Mouse (Mus musculus) MEL (cell line): Measurements from ENCODE around the gene Snx29. TPM values are rescaled to one million over a fixed set of nuclear protein-coding genes. Genes with fewer than 3 reads are reported as not detected.
A peak's percentile ranks its signal among the peaks of the same experiment; 100 is the strongest.

Experiments
- DNase-seq: peaks from one replicate; pipeline ENCODE4 v3.0.0; 2011; ENCODE audit warnings: low read depth, low spot score
- H3K27ac ChIP-seq: 2 replicates; pipeline ENCODE4 v1.5.1; 2012; ENCODE audit warnings: low read depth, mild to moderate bottlenecking, control low read depth, low read length, moderate library complexity; ENCODE audit not compliant: control insufficient read depth
- H3K27me3 ChIP-seq, 2 experiments: fragments of 150-350 bp in 1 of 2; sonication (generic) in 1 of 2; 2 replicates each; pipeline ENCODE4 v1.6.1; 2012; ENCODE audit warnings: low read length in 2 of 2, mild to moderate bottlenecking in 2 of 2, improper control_type of control experiment in 1 of 2, moderate library complexity in 1 of 2; ENCODE audit not compliant: insufficient read depth in 2 of 2, control insufficient read depth in 1 of 2
- H3K36me3 ChIP-seq, 2 experiments: 2 replicates each; pipeline ENCODE4 v1.6.1; 2012 to 2014; ENCODE audit warnings: low read length in 2 of 2, improper control_type of control experiment in 1 of 2, inconsistent platforms in 1 of 2, mild to moderate bottlenecking in 1 of 2; ENCODE audit not compliant: insufficient read depth in 2 of 2, control insufficient read depth in 1 of 2
- H3K4me1 ChIP-seq, 2 experiments: fragments of 150-350 bp in 1 of 2; sonication (generic) in 1 of 2; 2 replicates each; pipeline ENCODE4 v1.6.1; 2012; ENCODE audit warnings: low read length in 2 of 2, improper control_type of control experiment in 1 of 2, mild to moderate bottlenecking in 1 of 2; ENCODE audit not compliant: insufficient read depth in 2 of 2, control insufficient read depth in 1 of 2
- H3K4me3 ChIP-seq, 2 experiments: fragments of 150-350 bp in 1 of 2; sonication (generic) in 1 of 2; 2 replicates each; pipeline ENCODE4 v1.5.1; 2012; ENCODE audit warnings: low read depth in 2 of 2, low read length in 2 of 2, mild to moderate bottlenecking in 2 of 2, moderate library complexity in 2 of 2, control low read depth in 1 of 2, improper control_type of control experiment in 1 of 2; ENCODE audit not compliant: control insufficient read depth in 1 of 2, insufficient read depth in 1 of 2
- H3K79me2 ChIP-seq: 2 replicates; pipeline ENCODE4 v1.6.1; 2012; ENCODE audit warnings: mild to moderate bottlenecking, low read length, moderate library complexity; ENCODE audit not compliant: control insufficient read depth, poor library complexity, insufficient read depth
- H3K9ac ChIP-seq: 2 replicates; pipeline ENCODE4 v1.6.1; 2012; ENCODE audit warnings: low read depth, mild to moderate bottlenecking, control low read depth, low read length, moderate library complexity; ENCODE audit not compliant: control insufficient read depth, poor library complexity, severe bottlenecking
- H3K9me3 ChIP-seq: fragments of 150-350 bp; sonication (generic); replicated peaks from 2 replicates; pipeline ENCODE4 v1.6.1; 2012; ENCODE audit warnings: mild to moderate bottlenecking, low read length, improper control_type of control experiment, moderate library complexity; ENCODE audit not compliant: insufficient read depth
- BHLHE40 ChIP-seq: IDR thresholded peaks from 2 replicates; pipeline ENCODE4 v1.6.1; 2012; ENCODE audit warnings: low read depth, mild to moderate bottlenecking, inconsistent platforms, low read length, improper control_type of control experiment, borderline replicate concordance
- CHD1 ChIP-seq: IDR thresholded peaks from 2 replicates; pipeline ENCODE4 v1.6.1; 2012; ENCODE audit warnings: low read depth, mild to moderate bottlenecking, inconsistent platforms, low read length, improper control_type of control experiment
- CHD2 ChIP-seq: IDR thresholded peaks from 2 replicates; pipeline ENCODE4 v1.6.1; 2011; ENCODE audit warnings: low read length, improper control_type of control experiment
- E2F4 ChIP-seq: IDR thresholded peaks from 2 replicates; pipeline ENCODE4 v1.6.1; 2011; ENCODE audit warnings: low read depth, low read length, improper control_type of control experiment, borderline replicate concordance
- ELF1 ChIP-seq: IDR thresholded peaks from 2 replicates; pipeline ENCODE4 v1.6.1; 2014; ENCODE audit warnings: low read depth, mild to moderate bottlenecking, inconsistent platforms, low read length, improper control_type of control experiment, moderate library complexity
- EP300 ChIP-seq, 2 experiments: IDR thresholded peaks; 2 replicates each; pipeline ENCODE4 v1.6.1; 2011; ENCODE audit warnings: improper control_type of control experiment in 2 of 2, low read length in 2 of 2, low read depth in 1 of 2, mild to moderate bottlenecking in 1 of 2
- ETS1 ChIP-seq: IDR thresholded peaks from 2 replicates; pipeline ENCODE4 v1.6.1; 2012; ENCODE audit warnings: low read depth, mild to moderate bottlenecking, inconsistent platforms, low read length, improper control_type of control experiment, moderate library complexity
- GABPA ChIP-seq: IDR thresholded peaks from 2 replicates; pipeline ENCODE4 v1.6.1; 2012; ENCODE audit warnings: low read depth, mild to moderate bottlenecking, inconsistent platforms, low read length, improper control_type of control experiment, moderate library complexity
- GATA1 ChIP-seq: IDR thresholded peaks from 2 replicates; pipeline ENCODE4 v1.6.1; 2011; ENCODE audit warnings: low read depth, low read length, improper control_type of control experiment
- HCFC1 ChIP-seq: IDR thresholded peaks from 2 replicates; pipeline ENCODE4 v1.6.1; 2012; ENCODE audit warnings: low read depth, mild to moderate bottlenecking, inconsistent platforms, low read length, improper control_type of control experiment, moderate library complexity
- JUND ChIP-seq: IDR thresholded peaks from 2 replicates; pipeline ENCODE4 v1.6.1; 2011; ENCODE audit warnings: low read depth, mild to moderate bottlenecking, improper control_type of control experiment, low read length
- KAT2A ChIP-seq: conservative IDR thresholded peaks from 2 replicates; pipeline ENCODE4 v1.6.1; 2012; ENCODE audit warnings: low read depth, low read length, improper control_type of control experiment, inconsistent platforms
- MAX ChIP-seq: IDR thresholded peaks from 2 replicates; pipeline ENCODE4 v1.6.1; 2011; ENCODE audit warnings: low read length, improper control_type of control experiment
- MAZ ChIP-seq: IDR thresholded peaks from 2 replicates; pipeline ENCODE4 v1.6.1; 2012; ENCODE audit warnings: low read depth, mild to moderate bottlenecking, inconsistent platforms, low read length, improper control_type of control experiment
- MEF2A ChIP-seq: IDR thresholded peaks from 2 replicates; pipeline ENCODE4 v1.6.1; 2014; ENCODE audit warnings: low read depth, mild to moderate bottlenecking, inconsistent platforms, low read length, improper control_type of control experiment; ENCODE audit not compliant: poor library complexity, insufficient replicate concordance, severe bottlenecking; ENCODE audit errors: extremely low read depth
- MXI1 ChIP-seq: IDR thresholded peaks from 2 replicates; pipeline ENCODE4 v1.6.1; 2011; ENCODE audit warnings: mild to moderate bottlenecking, low read depth, low read length, improper control_type of control experiment
- MYB ChIP-seq: IDR thresholded peaks from 2 replicates; pipeline ENCODE4 v1.6.1; 2011; ENCODE audit warnings: mild to moderate bottlenecking, low read depth, low read length, improper control_type of control experiment
- MYC ChIP-seq: IDR thresholded peaks from 2 replicates; pipeline ENCODE4 v1.6.1; 2011; ENCODE audit warnings: low read depth, mild to moderate bottlenecking, low read length, improper control_type of control experiment, moderate library complexity
- POLR2A ChIP-seq, 2 experiments: IDR thresholded peaks; 2 replicates each; pipeline ENCODE4 v1.6.1; 2011 to 2012; ENCODE audit warnings: low read length in 2 of 2, mild to moderate bottlenecking in 2 of 2, control low read depth in 1 of 2, improper control_type of control experiment in 1 of 2, low read depth in 1 of 2, moderate library complexity in 1 of 2; ENCODE audit not compliant: control insufficient read depth in 1 of 2, insufficient read depth in 1 of 2, poor library complexity in 1 of 2
- POLR2AphosphoS2 ChIP-seq: IDR thresholded peaks from 2 replicates; pipeline ENCODE4 v1.6.1; 2011; ENCODE audit warnings: low read length, improper control_type of control experiment
- POLR2AphosphoS5 ChIP-seq: IDR thresholded peaks from 2 replicates; pipeline ENCODE4 v1.6.1; 2012; ENCODE audit warnings: low read depth, borderline replicate concordance, mild to moderate bottlenecking, inconsistent platforms, low read length, moderate library complexity, mixed read lengths
- RAD21 ChIP-seq: IDR thresholded peaks from 2 replicates; pipeline ENCODE4 v1.6.1; 2011; ENCODE audit warnings: mild to moderate bottlenecking, low read depth, low read length, improper control_type of control experiment
- RCOR1 ChIP-seq: IDR thresholded peaks from 2 replicates; pipeline ENCODE4 v1.6.1; 2012; ENCODE audit warnings: low read depth, mild to moderate bottlenecking, inconsistent platforms, low read length, improper control_type of control experiment
- SIN3A ChIP-seq: IDR thresholded peaks from 2 replicates; pipeline ENCODE4 v1.6.1; 2012; ENCODE audit warnings: low read length, improper control_type of control experiment, inconsistent platforms
- SMC3 ChIP-seq: IDR thresholded peaks from 2 replicates; pipeline ENCODE4 v1.6.1; 2011; ENCODE audit warnings: low read depth, low read length, improper control_type of control experiment
- TAL1 ChIP-seq: IDR thresholded peaks from 2 replicates; pipeline ENCODE4 v1.6.1; 2012; ENCODE audit warnings: mild to moderate bottlenecking, inconsistent platforms, low read length, moderate library complexity, mixed read lengths
- TBP ChIP-seq: IDR thresholded peaks from 2 replicates; pipeline ENCODE4 v1.8.0; 2011; ENCODE audit warnings: low read depth, low read length, improper control_type of control experiment
- TCF12 ChIP-seq: IDR thresholded peaks from 2 replicates; pipeline ENCODE4 v1.6.1; 2014; ENCODE audit warnings: low read depth, mild to moderate bottlenecking, inconsistent platforms, low read length, improper control_type of control experiment, moderate library complexity
- UBTF ChIP-seq: IDR thresholded peaks from 2 replicates; pipeline ENCODE4 v1.6.1; 2012; ENCODE audit warnings: low read depth, mild to moderate bottlenecking, inconsistent platforms, low read length, improper control_type of control experiment, moderate library complexity, borderline replicate concordance; ENCODE audit not compliant: insufficient read depth
- USF1 ChIP-seq: IDR thresholded peaks from 2 replicates; pipeline ENCODE4 v1.6.1; 2014; ENCODE audit warnings: low read depth, mild to moderate bottlenecking, inconsistent platforms, low read length, improper control_type of control experiment, moderate library complexity
- USF2 ChIP-seq, 2 experiments: IDR thresholded peaks; 2 replicates each; pipeline ENCODE4 v1.6.1; 2011 to 2012; ENCODE audit warnings: improper control_type of control experiment in 2 of 2, low read length in 2 of 2, borderline replicate concordance in 1 of 2, inconsistent platforms in 1 of 2, low read depth in 1 of 2, mild to moderate bottlenecking in 1 of 2; ENCODE audit not compliant: insufficient read depth in 1 of 2
- ZKSCAN1 ChIP-seq: IDR thresholded peaks from 2 replicates; pipeline ENCODE4 v1.6.1; 2012; ENCODE audit warnings: low read depth, mild to moderate bottlenecking, inconsistent platforms, low read length, improper control_type of control experiment, moderate library complexity
- ZMIZ1 ChIP-seq: IDR thresholded peaks from 2 replicates; pipeline ENCODE4 v1.6.1; 2012; ENCODE audit warnings: low read depth, mild to moderate bottlenecking, inconsistent platforms, low read length, improper control_type of control experiment, moderate library complexity
- ZNF384 ChIP-seq: IDR thresholded peaks from 2 replicates; pipeline ENCODE4 v1.6.1; 2012; ENCODE audit warnings: low read depth, mild to moderate bottlenecking, inconsistent platforms, low read length, improper control_type of control experiment
- polyA plus RNA-seq, 2 experiments: library from polyadenylated mRNA; stranded (reverse) in 1 of 2; unstranded in 1 of 2; fragments of >175 nt in 1 of 2; fragments of >200 nt in 1 of 2; gene quantifications; 2 replicates each; pipeline versions ENCODE4 v1.2.1 to v1.2.4; 2012; ENCODE audit warnings: low replicate concordance in 2 of 2, low read depth in 1 of 2; ENCODE audit not compliant: insufficient read length in 2 of 2, insufficient read depth in 1 of 2, missing spikeins in 1 of 2
- total RNA-seq: library from RNA; depleted of rRNA; stranded (reverse); fragments of 300-350 nt; gene quantifications from 2 replicates; pipeline ENCODE4 v1.2.3, GENCODE M21; 2012

Snx29 gene
- total and polyA plus RNA-seq, 3 experiments, result 0.72 to 0.73 TPM; not detected in 1

DNA sequence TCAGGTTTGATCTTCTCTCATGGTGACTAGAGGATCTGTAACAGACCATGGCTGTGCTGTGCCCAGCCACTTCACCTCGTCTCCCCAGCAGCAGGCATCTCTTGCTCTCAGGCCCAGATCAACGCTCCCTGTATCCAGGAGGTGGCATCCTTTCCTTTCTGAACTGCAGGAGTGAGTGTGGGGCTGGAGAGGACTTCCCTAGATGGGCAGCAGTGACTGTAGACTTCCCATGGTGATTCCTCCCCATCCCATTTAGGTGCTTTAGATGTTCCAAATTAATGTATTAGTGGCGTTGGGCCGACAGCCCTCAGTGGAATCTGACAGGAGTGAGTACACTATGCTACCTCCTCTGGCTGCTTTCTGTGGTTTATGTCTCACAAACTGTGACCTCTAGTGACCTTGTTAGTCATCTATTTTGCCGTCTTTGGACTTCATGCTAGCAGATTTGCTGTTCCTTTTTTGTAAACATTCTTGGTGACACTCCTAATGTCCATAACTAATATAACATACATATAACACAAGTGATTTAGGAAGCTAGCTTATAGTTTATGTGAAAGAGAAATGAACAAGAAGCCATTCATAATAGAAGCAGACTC lies 132.9 kb downstream of the Snx29 start (continued):
- 0 out of 4 replicates have a peak, but pooled peaks of 1 of the 2 experiments have one; percentile 5 for TF ChIP-seq POLR2A (IDR thresholded peaks at IDR 0.05; ENCODE audit: control insufficient read depth in 1 of 2, insufficient read depth in 1 of 2, low read depth in 1 of 2, low read length in 2 of 2, poor library complexity in 1 of 2)
- TF ChIP-seq USF1, result no peak

- no peaks in the 10 kb centered on the region for H3K27me3 ChIP-seq
- peak overlapping the region; percentile 96 for H3K27ac ChIP-seq
- peak overlapping the region; percentile 68 for H3K9ac ChIP-seq
- H3K9me3 ChIP-seq, result no peaks in the 10 kb centered on the region
- H3K4me3 ChIP-seq, result peak overlapping the region in 1 of 2 experiments; percentile 21; a peak in 1 of 4 replicates
- peaks cover 8 to 23% of the 10 kb centered on the region in 2 experiments for H3K4me1 ChIP-seq
- H3K79me2 ChIP-seq, result no peaks in the 10 kb centered on the region
- DNase-seq, result peak; percentile 93
- peaks cover 0 to 16% of the 10 kb centered on the region in 2 experiments; a peak in 2 of 4 replicates for H3K36me3 ChIP-seq
- peak; percentile 96 for TF ChIP-seq ZMIZ1
- TF ChIP-seq GATA1, result peak; percentile 45; the same call in 1 of the 2 replicates
- TF ChIP-seq JUND, result no peak
- TF ChIP-seq MXI1, result no peak
- no peak for TF ChIP-seq CHD1
- no peak for TF ChIP-seq BHLHE40
- TF ChIP-seq MEF2A, result no peak
- TF ChIP-seq RCOR1, result no peak
- TF ChIP-seq GABPA, result peak; percentile 99
- no peak for TF ChIP-seq USF1
- peak; percentile 73 for TF ChIP-seq SIN3A
- TF ChIP-seq SMC3, result no peak
- TF ChIP-seq TCF12, result no peak; the same call in 1 of the 2 replicates
- TF ChIP-seq EP300 (IDR thresholded peaks at IDR 0.05; ENCODE audit: low read depth in 1 of 2, low read length in 2 of 2), result peak in 1 of 2 experiments; percentile 60; a peak in 2 of 4 replicates
- TF ChIP-seq E2F4, result no peak
- no peak for TF ChIP-seq UBTF
- TF ChIP-seq MYC, result no peak
- TF ChIP-seq MYB, result no peak
- TF ChIP-seq POLR2AphosphoS2, result peak; percentile 98
- TF ChIP-seq KAT2A, result no peak
- no peak for TF ChIP-seq USF2 (IDR thresholded peaks at IDR 0.05; ENCODE audit: borderline replicate concordance in 1 of 2, insufficient read depth in 1 of 2, low read depth in 1 of 2, low read length in 2 of 2)
- TF ChIP-seq ZNF384, result no peak
- no peak for TF ChIP-seq TAL1
- TF ChIP-seq ELF1, result peak; percentile 98
- no peak for TF ChIP-seq ZKSCAN1
- peak; percentile 98 for TF ChIP-seq TBP
- TF ChIP-seq POLR2A (IDR thresholded peaks at IDR 0.05; ENCODE audit: control insufficient read depth in 1 of 2, insufficient read depth in 1 of 2, low read depth in 1 of 2, low read length in 2 of 2, poor library complexity in 1 of 2), result peak; percentile 44 to 99; a peak in 2 of 4 replicates
- no peak for TF ChIP-seq MAZ
- TF ChIP-seq CHD2, result peak; percentile 91
- peak; percentile 78 for TF ChIP-seq HCFC1
- no peak for TF ChIP-seq MAX
- peak; percentile 87 for TF ChIP-seq ETS1
- no peak for TF ChIP-seq RAD21
- TF ChIP-seq POLR2AphosphoS5, result no peak
These were observed 133.5 kb downstream of the Snx29 start for GRCm38 (mm10) chr16:11456141-11456645.
